ENCODE assay signal across 7 mouse cellular contexts in the genomic region with DNA sequence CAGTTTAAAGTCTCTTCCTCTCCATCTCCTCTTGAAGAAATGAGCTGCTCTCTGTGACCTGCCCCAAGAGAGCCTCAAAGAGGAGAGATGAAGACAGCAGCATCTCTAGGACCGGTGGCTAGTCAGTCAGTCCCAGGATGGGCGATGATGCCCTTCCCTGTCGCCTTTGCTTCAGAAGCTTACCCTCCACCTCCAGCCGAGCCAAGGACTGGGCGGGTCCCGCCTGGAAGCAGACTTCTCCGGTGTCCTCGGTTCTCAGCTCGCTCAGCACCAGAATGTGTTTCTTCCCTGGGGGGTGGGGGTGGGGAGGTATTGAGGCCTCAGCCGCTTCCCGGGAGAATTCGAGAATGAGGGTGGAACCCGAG. TPM values are rescaled to one million over a fixed set of nuclear protein-coding genes. Genes with fewer than 3 reads are reported as not detected.
DNase-seq lines count a peak whose midpoint lies in the region; ATAC-seq and TF ChIP-seq lines count a peak whose summit lies in the region.

No protein-coding gene starts in this region.

- no peak for TF ChIP-seq CTCF in lung, adult 2 months (IDR thresholded peaks at IDR 0.05; ENCODE audit: insufficient read depth, low read length)

- H3K9me3 ChIP-seq in embryonic facial prominence, embryonic 14.5 days (ENCODE audit: control insufficient read depth, low read length), result no peaks in the 10 kb centered on the region
- no peaks in the 10 kb centered on the region for H3K9me3 ChIP-seq in intestine, embryonic 15.5 days
- H3K9me3 ChIP-seq in neural tube, embryonic 14.5 days (ENCODE audit: control insufficient read depth, low read length), result no peaks in the 10 kb centered on the region

- H3K4me2 ChIP-seq in embryonic facial prominence, embryonic 14.5 days (ENCODE audit: low read depth, low read length), result peak overlapping the region; percentile 89
- peak overlapping the region; percentile 73 for H3K4me2 ChIP-seq in intestine, embryonic 15.5 days (replicated peaks)
- H3K4me2 ChIP-seq in neural tube, embryonic 14.5 days (ENCODE audit: low read depth, low read length), result peak overlapping the region; percentile 83

- H3K27ac ChIP-seq in embryonic facial prominence, embryonic 14.5 days (replicated peaks; ENCODE audit: low read depth, low read length), result no peak overlapping the region
- no peak overlapping the region for H3K27ac ChIP-seq in intestine, embryonic 15.5 days
- no peak overlapping the region for H3K27ac ChIP-seq in neural tube, embryonic 14.5 days (ENCODE audit: low read depth, low read length)

- peak; percentile 15; the same call in 1 of the 2 replicates for ATAC-seq in embryonic facial prominence, embryonic 14.5 days (ENCODE audit: low read depth)
- ATAC-seq in intestine, embryonic 15.5 days, result peak; percentile 46
- ATAC-seq in neural tube, embryonic 14.5 days (ENCODE audit: low read depth), result peak; percentile 9; the same call in 1 of the 2 replicates

- DNase-seq in lung, adult 2 months, result no peak
- DNase-seq in lung, adult 18-20 months, result no peak
- DNase-seq in embryonic facial prominence, embryonic 14.5 days (ENCODE audit: low spot score), result peak; percentile 4
- no peak for DNase-seq in layer of hippocampus, postnatal 14 days (ENCODE audit: low spot score in 2 of 2)
- no peak for DNase-seq in spleen, adult 18-20 months

- peaks cover 58% of the 10 kb centered on the region for H3K27me3 ChIP-seq in embryonic facial prominence, embryonic 14.5 days (replicated peaks; ENCODE audit: control insufficient read depth, insufficient read depth, low read length)
- peaks cover 40% of the 10 kb centered on the region for H3K27me3 ChIP-seq in intestine, embryonic 15.5 days (replicated peaks)
- H3K27me3 ChIP-seq in neural tube, embryonic 14.5 days (ENCODE audit: control insufficient read depth, insufficient read depth, low read length), result peaks cover 29% of the 10 kb centered on the region

- peaks cover 2% of the 10 kb centered on the region; the same call in 1 of the 2 replicates for H3K4me1 ChIP-seq in lung, adult 2 months (ENCODE audit: control insufficient read depth, insufficient read depth, low read length)
- H3K4me1 ChIP-seq in embryonic facial prominence, embryonic 14.5 days (ENCODE audit: control insufficient read depth, insufficient read depth, low read length), result peaks cover 16% of the 10 kb centered on the region
- peaks cover 10% of the 10 kb centered on the region for H3K4me1 ChIP-seq in intestine, embryonic 15.5 days (replicated peaks)
- H3K4me1 ChIP-seq in neural tube, embryonic 14.5 days (ENCODE audit: control insufficient read depth, insufficient read depth, low read length), result peaks cover 4% of the 10 kb centered on the region; the same call in 1 of the 2 replicates

- no peak for TF ChIP-seq POLR2A in lung, adult 2 months (IDR thresholded peaks at IDR 0.05; ENCODE audit: borderline replicate concordance, extremely low read depth, low read depth, low read length)

- peak overlapping the region; percentile 51 for H3K9ac ChIP-seq in embryonic facial prominence, embryonic 14.5 days (ENCODE audit: low read depth, low read length)
- peak overlapping the region; percentile 39 for H3K9ac ChIP-seq in intestine, embryonic 15.5 days
- no peak overlapping the region for H3K9ac ChIP-seq in neural tube, embryonic 14.5 days (replicated peaks; ENCODE audit: low read depth, low read length)

- 18% methylated on average over 13 of the region's 13 CpGs for WGBS in lung, adult 2 months
- WGBS in embryonic facial prominence, embryonic 14.5 days, result 2% methylated on average over 13 of the region's 13 CpGs
- 3% methylated on average over 13 of the region's 13 CpGs for WGBS in intestine, embryonic 15.5 days
- 1% methylated on average over 13 of the region's 13 CpGs for WGBS in neural tube, embryonic 14.5 days

- H3K36me3 ChIP-seq in embryonic facial prominence, embryonic 14.5 days (ENCODE audit: control insufficient read depth, insufficient read depth, low read length), result peaks cover 33% of the 10 kb centered on the region
- H3K36me3 ChIP-seq in intestine, embryonic 15.5 days, result peaks cover 16% of the 10 kb centered on the region
- H3K36me3 ChIP-seq in neural tube, embryonic 14.5 days (ENCODE audit: control insufficient read depth, insufficient read depth, low read length), result peaks cover 21% of the 10 kb centered on the region

- peak overlapping the region; percentile 55 for H3K4me3 ChIP-seq in lung, adult 2 months (replicated peaks; ENCODE audit: extremely low read depth, low read depth, low read length)
- H3K4me3 ChIP-seq in embryonic facial prominence, embryonic 14.5 days (ENCODE audit: low read depth, low read length), result peak overlapping the region; percentile 55
- H3K4me3 ChIP-seq in intestine, embryonic 15.5 days (replicated peaks), result peak overlapping the region; percentile 48
- peak overlapping the region; percentile 41 for H3K4me3 ChIP-seq in neural tube, embryonic 14.5 days (ENCODE audit: low read depth, low read length)

RNA-seq across cellular contexts. Expression of gene Tmem198, which starts 7.7 kb away (rescaled TPM):
- polyA plus RNA-seq in lung, adult 2 months (2012; rRNA removed), result 5.2 and 7.4 TPM in 2 replicates
- 1.3 and 1.6 TPM in 2 replicates for polyA plus RNA-seq in embryonic facial prominence, embryonic 14.5 days (2014; fragmentation: Nextera tagmentation; extraction: Ambion mirVana)
- 2.2 and 2.4 TPM in 2 replicates for polyA plus RNA-seq in intestine, embryonic 15.5 days (2015; fragmentation: Nextera tagmentation; extraction: Ambion mirVana)
- polyA plus RNA-seq in neural tube, embryonic 14.5 days (2014; fragmentation: Nextera tagmentation; extraction: Ambion mirVana), result 34.0 and 38.3 TPM in 2 replicates
- total RNA-seq in layer of hippocampus, postnatal 14 days (2021), result 10 to 100 TPM; 53.3 to 62.5 TPM

RNA-seq across cellular contexts. Expression of gene Chpf, which starts 7.9 kb away (rescaled TPM):
- polyA plus RNA-seq in lung, adult 2 months (2012; rRNA removed), result 89.7 and 127 TPM in 2 replicates
- polyA plus RNA-seq in embryonic facial prominence, embryonic 14.5 days (2014; fragmentation: Nextera tagmentation; extraction: Ambion mirVana), result 65.1 and 66.0 TPM in 2 replicates
- polyA plus RNA-seq in intestine, embryonic 15.5 days (2015; fragmentation: Nextera tagmentation; extraction: Ambion mirVana), result 35.9 and 36.9 TPM in 2 replicates
- 44.7 and 45.4 TPM in 2 replicates for polyA plus RNA-seq in neural tube, embryonic 14.5 days (2014; fragmentation: Nextera tagmentation; extraction: Ambion mirVana)
- total RNA-seq in layer of hippocampus, postnatal 14 days (2021), result 10 to 100 TPM; 71.2 to 78.5 TPM

RNA-seq across cellular contexts. Expression of gene Obsl1, which starts 19.2 kb away (rescaled TPM):
- polyA plus RNA-seq in lung, adult 2 months (2012; rRNA removed), result 20.7 and 26.1 TPM in 2 replicates
- 98.7 and 102 TPM in 2 replicates for polyA plus RNA-seq in embryonic facial prominence, embryonic 14.5 days (2014; fragmentation: Nextera tagmentation; extraction: Ambion mirVana)
- 70.3 and 70.5 TPM in 2 replicates for polyA plus RNA-seq in intestine, embryonic 15.5 days (2015; fragmentation: Nextera tagmentation; extraction: Ambion mirVana)
- 18.7 and 21.4 TPM in 2 replicates for polyA plus RNA-seq in neural tube, embryonic 14.5 days (2014; fragmentation: Nextera tagmentation; extraction: Ambion mirVana)
- 10 to 100 TPM; 25.2 to 27.0 TPM for total RNA-seq in layer of hippocampus, postnatal 14 days (2021)

RNA-seq across cellular contexts. Expression of gene Inha, which starts 19.9 kb away (rescaled TPM):
- 13.6 and 14.3 TPM in 2 replicates for polyA plus RNA-seq in lung, adult 2 months (2012; rRNA removed)
- polyA plus RNA-seq in embryonic facial prominence, embryonic 14.5 days (2014; fragmentation: Nextera tagmentation; extraction: Ambion mirVana), result 5.9 and 9.7 TPM in 2 replicates
- polyA plus RNA-seq in intestine, embryonic 15.5 days (2015; fragmentation: Nextera tagmentation; extraction: Ambion mirVana), result 5.2 and 8.9 TPM in 2 replicates
- polyA plus RNA-seq in neural tube, embryonic 14.5 days (2014; fragmentation: Nextera tagmentation; extraction: Ambion mirVana), result 8.2 and 12.3 TPM in 2 replicates
- 10 to 100 TPM; 20.3 to 22.6 TPM for total RNA-seq in layer of hippocampus, postnatal 14 days (2021)

RNA-seq across cellular contexts. Expression of gene Stk11ip, which starts 34.3 kb away (rescaled TPM):
- 44.1 and 50.6 TPM in 2 replicates for polyA plus RNA-seq in lung, adult 2 months (2012; rRNA removed)
- polyA plus RNA-seq in embryonic facial prominence, embryonic 14.5 days (2014; fragmentation: Nextera tagmentation; extraction: Ambion mirVana), result 13.1 and 15.3 TPM in 2 replicates
- polyA plus RNA-seq in intestine, embryonic 15.5 days (2015; fragmentation: Nextera tagmentation; extraction: Ambion mirVana), result 18.2 and 18.9 TPM in 2 replicates
- 16.1 and 18.0 TPM in 2 replicates for polyA plus RNA-seq in neural tube, embryonic 14.5 days (2014; fragmentation: Nextera tagmentation; extraction: Ambion mirVana)
- 10 to 100 TPM; 23.6 to 30.8 TPM for total RNA-seq in layer of hippocampus, postnatal 14 days (2021)
